Mouse (Mus musculus) forebrain, embryonic 16.5 days (tissue): ENCODE results near the gene Ppdpf. TPM values are rescaled to one million over a fixed set of nuclear protein-coding genes. Genes with fewer than 3 reads are reported as not detected.

Experiments
- ATAC-seq: fragments of 200-750 bp; cut with Nextera tagmentation; 2 replicates; pipeline ENCODE4 v1.8.0; 2017; ENCODE audit warnings: mild to moderate bottlenecking, moderate library complexity
- H3K27ac ChIP-seq: fragments of 300-500 bp; sonication (generic); 2 replicates; pipeline ENCODE4 v1.5.1; 2014; ENCODE audit warnings: low read length, control low read depth
- H3K27me3 ChIP-seq: fragments of 300-500 bp; sonication (generic); replicated peaks from 2 replicates; pipeline ENCODE4 v1.6.1; 2014; ENCODE audit warnings: low read length; ENCODE audit not compliant: control insufficient read depth, insufficient read depth
- H3K36me3 ChIP-seq: fragments of 300-500 bp; sonication (generic); 2 replicates; pipeline ENCODE4 v1.6.1; 2014; ENCODE audit not compliant: control insufficient read depth, insufficient read depth
- H3K4me1 ChIP-seq: fragments of 300-500 bp; sonication (generic); replicated peaks from 2 replicates; pipeline ENCODE4 v1.6.1; 2014; ENCODE audit warnings: low read length; ENCODE audit not compliant: control insufficient read depth, insufficient read depth
- H3K4me2 ChIP-seq: fragments of 300-500 bp; sonication (generic); 2 replicates; pipeline ENCODE4 v1.6.1; 2014; ENCODE audit warnings: mild to moderate bottlenecking, low read length, control low read depth
- H3K4me3 ChIP-seq: fragments of 300-500 bp; sonication (generic); replicated peaks from 2 replicates; pipeline ENCODE4 v1.5.1; 2014; ENCODE audit warnings: mild to moderate bottlenecking, low read length, control low read depth
- H3K9ac ChIP-seq: fragments of 300-500 bp; sonication (generic); replicated peaks from 2 replicates; pipeline ENCODE4 v1.6.1; 2014; ENCODE audit warnings: low read depth, low read length, control low read depth
- H3K9me3 ChIP-seq: fragments of 300-500 bp; sonication (generic); 2 replicates; pipeline ENCODE4 v1.6.1; 2016; ENCODE audit warnings: low read length; ENCODE audit not compliant: control insufficient read depth
- WGBS: fragments of 180-500 bp; shearing (Covaris S2); extraction: QIAGEN DNeasy Blood & Tissue Kit; methylation state at CpG from one replicate; pipeline ENCODE4 v1.1.7; 2014; 5-methylcytosine and 5-hydroxymethylcytosine counted together
- polyA plus RNA-seq: library from polyadenylated mRNA; unstranded; fragments of >200 nt; fragmentation: Nextera tagmentation; extraction: Ambion mirVana; gene quantifications from 2 replicates; pipeline ENCODE4 v1.2.1, GENCODE M21; 2015

The Ppdpf gene
- polyA plus RNA-seq, 1 experiment from 2014 or later = 453 TPM

DNA sequence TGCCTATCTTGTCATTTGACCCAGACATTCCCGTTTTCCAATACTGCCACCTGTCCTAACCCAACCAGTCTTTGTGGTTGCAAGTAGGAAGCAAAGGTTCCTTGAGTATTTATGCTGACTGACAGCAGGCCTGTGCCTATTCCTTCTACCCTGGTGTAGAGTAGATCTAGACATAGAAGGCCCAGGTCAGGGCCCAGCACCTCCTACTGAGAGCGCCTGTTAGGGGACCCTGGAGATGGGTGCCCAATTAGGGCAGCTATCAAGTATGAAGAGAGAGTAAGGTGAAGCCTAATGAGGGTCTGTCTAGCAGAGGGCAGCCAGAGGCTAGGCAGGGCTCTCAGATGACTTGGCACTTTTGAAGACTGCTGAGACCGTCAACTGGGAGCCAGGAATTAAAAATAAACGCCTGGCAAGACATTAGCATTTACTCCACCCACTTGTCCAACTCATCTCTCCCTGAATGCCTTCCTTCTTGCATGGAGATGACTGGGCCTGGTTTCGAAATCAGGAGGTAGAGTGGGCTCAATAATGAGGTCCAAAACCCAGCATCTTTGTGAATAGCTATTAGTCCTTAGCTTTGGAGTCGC, 29.2 kb upstream of the Ppdpf start:
- H3K4me1 ChIP-seq = peaks cover 46% of the 10 kb centered on the region
- H3K4me2 ChIP-seq = no peak overlapping the region; the same call in 1 of the 2 replicates
- H3K27ac ChIP-seq = no peak overlapping the region

DNA sequence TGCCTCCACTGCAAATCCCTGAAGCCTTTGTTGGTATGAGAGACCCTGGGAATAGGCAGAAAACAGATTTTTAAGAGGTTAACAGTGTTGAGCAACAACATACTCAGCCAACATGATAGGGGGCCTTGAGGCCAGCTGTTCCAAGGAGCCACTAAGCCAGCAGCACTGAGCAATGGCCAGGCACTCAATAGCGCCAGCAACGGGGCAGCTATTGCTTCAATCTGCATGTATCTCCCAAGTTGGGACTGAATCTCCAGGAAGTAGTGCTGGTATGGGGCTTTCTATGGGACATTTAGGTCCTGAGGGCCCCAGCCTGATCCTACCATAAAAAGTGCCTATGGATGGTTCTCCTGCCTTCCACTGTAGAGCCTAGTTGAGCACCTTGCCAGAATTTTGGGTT, 28.6 kb upstream of the Ppdpf start:
- Histone ChIP-seq H3K27ac (peak overlapping the region; percentile 64; the same call in 1 of the 2 replicates), H3K4me1 (peaks cover 46% of the 10 kb centered on the region)

More for the DNA sequence above, 29.2 kb upstream of the Ppdpf start:
- no peak for ATAC-seq
- WGBS = 75% methylated on average over 6 of the region's 6 CpGs
- Histone ChIP-seq H3K27me3 (no peaks in the 10 kb centered on the region), H3K36me3 (no peaks in the 10 kb centered on the region), H3K9ac (no peak overlapping the region), H3K4me3 (no peak overlapping the region), H3K9me3 (no peaks in the 10 kb centered on the region)

GRCm38 (mm10) chr2:181159091-181159514, 27.9 kb upstream of the Ppdpf start:
- ATAC-seq = peak; percentile 46
- WGBS = 46% methylated on average over 7 of the region's 7 CpGs
- Histone ChIP-seq H3K27ac (peak overlapping the region; percentile 76), H3K4me3 (no peak overlapping the region), H3K27me3 (no peaks in the 10 kb centered on the region), H3K9me3 (no peaks in the 10 kb centered on the region), H3K4me1 (peaks cover 46% of the 10 kb centered on the region), H3K36me3 (no peaks in the 10 kb centered on the region), H3K4me2 (peak overlapping the region; percentile 29), H3K9ac (0 out of 2 replicates have a peak overlapping the region, but pooled peaks have one; percentile 20)

More for the DNA sequence above, 28.6 kb upstream of the Ppdpf start:
- 94% methylated on average over 2 of the region's 2 CpGs for WGBS
- no peaks in the 10 kb centered on the region for H3K9me3 ChIP-seq
- ATAC-seq = no peak
- H3K27me3 ChIP-seq = no peaks in the 10 kb centered on the region
- no peak overlapping the region for H3K4me2 ChIP-seq
- H3K4me3 ChIP-seq = no peak overlapping the region
- no peak overlapping the region for H3K9ac ChIP-seq
- H3K36me3 ChIP-seq = no peaks in the 10 kb centered on the region

DNA sequence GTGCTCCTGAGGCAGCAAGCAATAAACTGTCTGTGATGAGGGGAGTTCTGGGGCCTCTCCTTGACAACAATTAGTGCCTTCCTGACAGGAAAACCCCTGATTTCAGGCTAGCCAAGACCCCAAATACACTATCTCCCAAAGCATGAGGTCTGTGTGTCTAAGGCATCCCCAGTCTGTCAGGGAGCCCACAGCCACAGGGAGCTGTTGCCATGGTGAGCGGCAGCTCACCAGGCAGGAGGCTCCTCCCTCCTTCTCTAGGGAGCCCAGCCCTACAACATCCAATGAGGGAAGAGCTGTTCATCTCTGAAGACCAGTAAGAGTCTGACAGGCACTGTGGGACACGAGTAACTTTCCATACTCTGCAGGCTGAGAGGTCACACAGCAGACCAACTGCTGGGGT, 27.3 kb upstream of the Ppdpf start:
- H3K4me2 ChIP-seq = peak overlapping the region; percentile 29
- no peaks in the 10 kb centered on the region for H3K27me3 ChIP-seq
- peak; percentile 94 for ATAC-seq
- no peak overlapping the region for H3K4me3 ChIP-seq
- 3% methylated on average over 2 of the region's 2 CpGs for WGBS
- no peaks in the 10 kb centered on the region for H3K36me3 ChIP-seq
- H3K4me1 ChIP-seq = peaks cover 39% of the 10 kb centered on the region
- H3K9me3 ChIP-seq = no peaks in the 10 kb centered on the region
- peak overlapping the region; percentile 76 for H3K27ac ChIP-seq
- 0 out of 2 replicates have a peak overlapping the region, but pooled peaks have one; percentile 20 for H3K9ac ChIP-seq

GRCm38 (mm10) chr2:181160821-181161220, 26.2 kb upstream of the Ppdpf start:
- no peak overlapping the region for H3K4me2 ChIP-seq
- 53% methylated on average over 4 of the region's 4 CpGs for WGBS
- H3K27me3 ChIP-seq = no peaks in the 10 kb centered on the region
- H3K9ac ChIP-seq = no peak overlapping the region
- no peak overlapping the region for H3K27ac ChIP-seq
- no peak for ATAC-seq
- H3K9me3 ChIP-seq = no peaks in the 10 kb centered on the region
- no peaks in the 10 kb centered on the region for H3K36me3 ChIP-seq
- peaks cover 30% of the 10 kb centered on the region for H3K4me1 ChIP-seq
- H3K4me3 ChIP-seq = no peak overlapping the region

DNA sequence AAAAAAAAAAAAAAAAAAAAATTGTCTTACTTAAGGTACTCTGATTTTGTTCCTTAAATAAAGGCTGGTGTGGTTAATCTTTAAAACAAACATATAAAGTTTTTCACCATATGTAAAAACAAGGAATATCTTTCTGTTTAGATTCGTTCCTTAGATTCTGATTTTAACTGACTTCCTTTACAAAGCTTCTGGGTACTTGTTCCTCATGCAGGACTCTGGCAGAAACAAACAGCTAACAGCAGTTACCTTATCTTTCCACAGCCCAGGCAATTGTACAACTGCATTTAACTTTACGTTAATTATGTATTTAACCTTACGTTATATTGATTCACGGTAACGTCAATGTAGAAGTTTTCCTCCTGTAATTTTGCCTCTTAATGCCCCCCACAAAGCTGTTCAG, 20.6 kb upstream of the Ppdpf start:
- WGBS = 79% methylated on average over 5 of the region's 5 CpGs
- Histone ChIP-seq H3K27me3 (no peaks in the 10 kb centered on the region), H3K4me3 (no peak overlapping the region), H3K4me1 (no peaks in the 10 kb centered on the region), H3K9me3 (no peaks in the 10 kb centered on the region), H3K9ac (no peak overlapping the region), H3K27ac (no peak overlapping the region), H3K36me3 (no peaks in the 10 kb centered on the region), H3K4me2 (no peak overlapping the region)
- no peak for ATAC-seq

- no peaks in the 10 kb centered on the region for H3K27me3 ChIP-seq
- no peak for ATAC-seq
- H3K36me3 ChIP-seq = no peaks in the 10 kb centered on the region
- H3K9ac ChIP-seq = no peak overlapping the region
- H3K4me3 ChIP-seq = no peak overlapping the region
- H3K4me2 ChIP-seq = no peak overlapping the region
- WGBS = 89% methylated on average over 3 of the region's 3 CpGs
- no peak overlapping the region for H3K27ac ChIP-seq
- no peaks in the 10 kb centered on the region for H3K4me1 ChIP-seq
- H3K9me3 ChIP-seq = no peaks in the 10 kb centered on the region
Observed at GRCm38 (mm10) chr2:181174646-181175045, 12.4 kb upstream of the Ppdpf start.

DNA sequence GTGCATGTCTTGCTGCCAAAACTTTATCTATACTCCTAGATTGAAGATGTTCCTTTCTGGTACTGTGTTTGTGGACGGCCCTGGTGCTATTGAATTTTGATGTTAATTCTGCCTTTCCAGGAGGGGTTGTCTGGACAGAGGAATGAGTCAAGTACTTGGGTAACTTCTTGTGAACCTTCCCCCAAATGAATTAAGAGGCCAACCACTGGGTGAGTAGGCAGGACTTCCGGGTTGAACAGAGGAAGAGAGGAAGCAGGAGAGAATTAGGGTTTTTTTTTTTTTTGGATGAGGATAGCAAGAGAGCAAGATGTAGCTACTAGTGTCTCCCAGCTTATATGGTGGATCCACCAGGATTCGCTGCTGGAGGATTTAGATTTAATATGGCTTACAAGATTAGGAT, 9.0 kb upstream of the Ppdpf start:
- 79% methylated on average over 3 of the region's 3 CpGs for WGBS
- H3K4me2 ChIP-seq = no peak overlapping the region

GRCm38 (mm10) chr2:181178471-181178870, 8.6 kb upstream of the Ppdpf start:
- Histone ChIP-seq H3K9ac (no peak overlapping the region), H3K4me2 (no peak overlapping the region), H3K4me1 (no peaks in the 10 kb centered on the region), H3K27ac (no peak overlapping the region), H3K4me3 (no peak overlapping the region), H3K36me3 (no peaks in the 10 kb centered on the region), H3K9me3 (no peaks in the 10 kb centered on the region), H3K27me3 (no peaks in the 10 kb centered on the region)
- WGBS = 89% methylated on average over 5 of the region's 5 CpGs
- ATAC-seq = no peak

More for the DNA sequence above, 9.0 kb upstream of the Ppdpf start:
- Histone ChIP-seq H3K27me3 (no peaks in the 10 kb centered on the region), H3K36me3 (no peaks in the 10 kb centered on the region), H3K4me1 (no peaks in the 10 kb centered on the region), H3K9ac (no peak overlapping the region), H3K9me3 (no peaks in the 10 kb centered on the region), H3K4me3 (no peak overlapping the region), H3K27ac (no peak overlapping the region)
- ATAC-seq = no peak

GRCm38 (mm10) chr2:181180898-181181297, 6.1 kb upstream of the Ppdpf start:
- Histone ChIP-seq H3K4me1 (no peaks in the 10 kb centered on the region), H3K36me3 (no peaks in the 10 kb centered on the region), H3K9me3 (no peaks in the 10 kb centered on the region), H3K9ac (no peak overlapping the region), H3K4me2 (no peak overlapping the region), H3K4me3 (no peak overlapping the region), H3K27me3 (no peaks in the 10 kb centered on the region), H3K27ac (no peak overlapping the region)
- ATAC-seq = no peak
- 83% methylated on average over 6 of the region's 6 CpGs for WGBS
